ENCODE assay signal across 18 mouse cellular contexts in genomic region chr12:100062584-100062983, GRCm38 (mm10).
"Had no signal": no experiment of that assay in that cellular context is flagged by ENCODE, and none has a peak within 500 bp of the region (broad histone marks: within the 10 kb centered on the region; RNA-seq: fewer than 3 reads in every experiment).

No protein-coding gene starts in this region.

- DNase-seq: kidney, adult 2 months; kidney, postnatal 14 days; layer of hippocampus, adult 9-11 months; layer of hippocampus, postnatal 36 days; liver; liver, embryonic 13.5 days; liver, postnatal 0 days; midbrain, embryonic 14.5 days; right cerebral cortex, adult 18-20 months; thymus, adult 18-20 months; thymus, postnatal 14 days had no signal

- H3K36me3 ChIP-seq: kidney, embryonic 15.5 days; limb, embryonic 12.5 days; liver, embryonic 13.5 days; midbrain, embryonic 10.5 days; neural tube, embryonic 15.5 days had no signal

- H3K27me3 ChIP-seq: kidney, embryonic 15.5 days; limb, embryonic 12.5 days; liver, embryonic 13.5 days; neural tube, embryonic 15.5 days had no signal

- H3K4me1 ChIP-seq: kidney, embryonic 15.5 days; limb, embryonic 12.5 days; liver, embryonic 13.5 days; midbrain, embryonic 10.5 days; neural tube, embryonic 15.5 days had no signal

- ATAC-seq: intestine, embryonic 16.5 days; liver, postnatal 0 days had no signal

- H3K27ac ChIP-seq: kidney, embryonic 15.5 days; limb, embryonic 12.5 days; liver, embryonic 13.5 days; midbrain, embryonic 10.5 days; neural tube, embryonic 15.5 days; stomach, postnatal 0 days had no signal

- H3K9ac ChIP-seq: kidney, embryonic 15.5 days; limb, embryonic 12.5 days; liver, embryonic 13.5 days; liver, postnatal 0 days; neural tube, embryonic 15.5 days had no signal

- H3K4me2 ChIP-seq: kidney, embryonic 15.5 days; limb, embryonic 12.5 days; liver, embryonic 13.5 days; neural tube, embryonic 15.5 days had no signal

- H3K9me3 ChIP-seq: kidney, embryonic 15.5 days; limb, embryonic 12.5 days; liver, embryonic 13.5 days; midbrain, embryonic 10.5 days; neural tube, embryonic 15.5 days had no signal

- H3K4me3 ChIP-seq: kidney, embryonic 15.5 days; limb, embryonic 12.5 days; liver, embryonic 13.5 days; midbrain, embryonic 10.5 days; myocyte; neural tube, embryonic 15.5 days had no signal
